Mouse (Mus musculus) natural killer cell, adult 2 months (primary cell): Measurements from ENCODE around the gene Zfp365.

Experiments used
- DNase-seq, 2 experiments: peaks; one replicate each; pipeline ENCODE4 v3.0.0; 2022; ENCODE audit warnings: low spot score in 2 of 2

Gene Zfp365

DNA sequence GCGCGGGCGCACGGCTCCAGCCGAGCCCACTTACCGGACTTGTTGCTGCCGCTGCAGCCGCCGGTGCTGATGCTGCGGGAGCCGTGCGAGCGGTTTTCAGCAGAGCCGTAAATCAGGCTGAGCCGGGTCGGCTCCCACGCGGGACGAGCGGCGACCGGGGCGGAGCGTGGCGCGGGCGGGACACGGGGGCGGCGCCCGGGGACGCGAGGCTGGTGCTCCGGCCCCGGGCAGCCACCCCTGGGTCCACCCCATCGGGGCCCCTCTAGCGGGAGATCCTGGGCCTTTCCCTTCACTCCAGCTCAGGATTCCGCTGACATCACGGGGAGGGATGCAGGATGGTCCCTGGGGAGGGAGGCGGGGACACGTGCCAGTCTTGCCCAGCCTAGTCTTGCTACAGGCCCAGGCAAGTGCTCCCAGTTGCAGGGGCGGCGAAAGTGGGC is at the start of gene Zfp365:
Zfp365 (minus strand) TSS at position 326 of the 440 bp plus-strand sequence.
- DNase-seq, result peak; percentile 5 to 10

DNA sequence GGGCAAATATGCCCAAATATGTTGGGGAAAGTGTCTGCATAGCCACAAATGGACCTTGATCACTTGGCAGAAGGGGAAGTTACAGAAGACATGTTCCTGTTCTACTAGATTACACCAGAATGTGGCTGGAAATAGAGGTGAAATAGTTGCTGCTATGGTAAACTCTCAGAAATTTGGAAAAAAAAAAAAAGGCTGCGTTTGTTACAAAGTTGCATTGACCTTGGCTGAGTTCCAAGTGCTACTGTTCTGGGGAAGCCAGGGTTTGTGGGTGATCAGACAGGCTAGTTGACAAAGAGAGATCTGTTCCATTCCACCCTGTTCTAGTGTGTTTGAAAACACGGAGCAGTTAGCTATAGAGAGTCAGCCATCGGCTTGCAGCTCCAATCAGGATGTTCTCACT is 47.5 kb upstream of the Zfp365 start:
- no peak for DNase-seq

DNA sequence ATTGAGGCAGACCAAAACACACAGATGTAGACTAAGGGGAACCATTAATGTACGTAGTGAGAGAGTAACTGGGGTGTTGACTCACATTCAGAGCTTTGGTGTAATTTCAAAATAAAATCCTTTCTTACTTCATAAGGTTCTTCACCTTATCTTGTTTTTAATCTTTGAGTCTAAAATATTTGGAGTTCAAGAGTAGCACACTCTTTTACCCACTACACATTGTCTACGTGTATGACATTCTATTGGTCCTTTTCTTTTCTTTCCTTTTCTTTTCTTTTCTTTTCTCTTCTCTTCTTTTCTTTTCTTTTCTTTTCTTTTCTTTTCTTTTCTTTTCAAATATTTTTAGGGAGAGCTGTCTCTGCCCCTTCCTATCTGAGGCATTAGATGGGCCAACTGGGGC is 43.5 kb upstream of the Zfp365 start:
- no peak for DNase-seq

DNA sequence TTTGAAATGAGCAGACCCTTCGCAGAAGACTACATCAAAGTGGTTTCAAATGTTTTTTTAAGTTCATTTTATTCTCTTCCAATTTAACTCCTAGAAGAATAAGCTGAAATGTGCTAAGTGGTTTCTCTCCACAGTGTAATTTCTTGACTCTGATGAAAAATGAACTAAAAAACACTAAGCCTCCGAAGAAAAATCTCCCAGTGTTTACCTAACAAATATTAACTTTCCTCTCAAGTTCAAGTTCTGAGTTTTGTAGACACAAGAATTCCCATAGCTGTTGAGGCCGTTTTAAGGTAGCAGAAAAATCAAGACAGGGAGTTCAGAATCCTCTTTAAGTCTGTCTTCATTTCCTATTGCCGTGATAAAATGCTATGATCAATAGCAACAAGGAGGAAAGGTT is 39.2 kb upstream of the Zfp365 start:
- DNase-seq, result no peak

DNA sequence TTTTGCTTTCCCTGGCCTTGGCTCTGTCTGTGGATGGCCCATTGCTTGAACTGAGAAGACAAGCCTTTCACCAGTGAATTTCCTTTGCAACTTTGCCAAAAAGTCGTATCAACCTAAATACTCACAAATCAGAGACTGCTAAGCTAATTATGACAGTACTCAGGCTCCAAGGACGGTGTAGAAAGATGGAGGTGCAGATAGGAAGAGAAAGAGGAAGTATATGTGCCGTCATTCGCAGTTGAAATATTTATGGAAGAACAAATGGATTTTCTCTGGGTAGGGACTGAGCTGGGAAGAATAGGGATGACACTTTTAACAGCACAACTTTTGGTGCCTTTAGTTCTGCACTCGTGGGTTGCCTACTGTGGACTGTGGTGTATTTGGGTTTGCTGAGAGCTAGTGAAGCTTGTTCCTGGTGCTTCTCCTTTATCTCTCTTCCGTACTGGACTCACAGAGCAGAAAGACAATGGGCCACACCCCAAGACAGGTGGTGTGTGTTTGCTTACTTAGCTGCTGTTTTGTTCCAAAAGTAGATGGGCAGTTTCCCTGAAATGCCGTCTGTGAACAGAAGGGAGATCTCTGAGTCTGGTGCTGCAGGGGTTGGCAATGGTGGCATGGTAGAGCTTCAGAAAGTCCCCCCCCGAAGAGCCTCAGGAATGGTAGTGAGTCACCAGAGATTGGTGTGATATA is 37.7 kb upstream of the Zfp365 start:
- DNase-seq, result peak in 1 of 2 experiments; percentile 3

DNA sequence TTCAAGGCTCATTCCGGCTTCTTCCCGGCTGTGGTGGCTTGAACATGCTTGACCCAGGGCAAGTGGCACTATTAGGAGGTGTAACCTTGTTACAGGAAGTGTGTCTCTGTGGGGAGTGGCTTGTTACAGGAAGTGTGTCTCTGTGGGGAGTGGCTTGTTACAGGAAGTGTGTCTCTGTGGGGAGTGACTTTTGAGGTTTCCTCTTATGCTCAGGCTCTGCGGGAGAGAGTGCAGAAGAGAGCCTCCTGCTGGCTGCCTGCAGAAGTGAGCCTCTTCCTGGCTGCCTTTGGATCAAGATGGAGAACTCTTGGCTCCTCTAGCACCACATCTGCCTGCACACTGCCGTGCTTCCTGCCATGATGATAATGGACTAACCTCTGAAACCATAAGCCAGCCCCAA is 31.1 kb upstream of the Zfp365 start:
- DNase-seq, result peak; percentile 1 to 7

DNA sequence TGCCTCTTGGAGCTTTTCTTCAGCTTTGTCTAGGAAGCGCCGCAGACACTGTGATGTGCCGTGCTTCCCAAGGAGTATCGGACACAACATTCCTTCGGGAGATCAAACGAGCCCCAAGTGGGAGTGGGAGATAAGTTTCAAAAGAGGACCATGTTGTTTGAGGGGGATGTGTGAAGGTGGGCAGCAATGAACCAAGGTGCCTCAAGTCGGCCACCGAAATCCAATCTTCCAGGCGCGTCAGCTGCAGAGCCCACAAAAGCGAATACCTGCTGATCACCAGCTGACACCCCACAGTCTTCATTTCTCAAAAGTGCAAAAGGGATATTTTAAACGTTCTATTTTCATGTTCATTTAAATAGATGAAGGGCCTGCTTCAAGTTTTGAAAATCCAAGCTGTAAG is 27.1 kb upstream of the Zfp365 start:
- DNase-seq, result no peak

DNA sequence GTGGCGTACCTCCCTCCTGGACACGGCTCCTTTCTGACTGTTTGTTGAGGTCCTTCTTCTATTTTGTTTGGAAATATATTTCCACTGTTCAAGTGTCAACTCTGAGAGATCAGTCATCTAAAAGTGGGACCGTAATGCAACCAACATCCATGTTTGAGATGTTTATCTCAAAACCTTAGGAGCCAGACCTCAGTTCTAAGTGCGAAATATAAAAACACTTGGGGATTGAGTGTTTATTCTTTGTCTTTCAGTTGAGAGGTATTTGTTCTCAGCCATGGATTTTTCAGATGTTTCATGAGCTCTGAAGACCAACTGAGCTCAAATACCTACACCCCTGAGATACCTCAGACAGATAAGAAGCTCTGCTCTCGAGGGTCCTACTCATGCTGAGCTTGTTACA is 25.3 kb upstream of the Zfp365 start:
- DNase-seq, result no peak

DNA sequence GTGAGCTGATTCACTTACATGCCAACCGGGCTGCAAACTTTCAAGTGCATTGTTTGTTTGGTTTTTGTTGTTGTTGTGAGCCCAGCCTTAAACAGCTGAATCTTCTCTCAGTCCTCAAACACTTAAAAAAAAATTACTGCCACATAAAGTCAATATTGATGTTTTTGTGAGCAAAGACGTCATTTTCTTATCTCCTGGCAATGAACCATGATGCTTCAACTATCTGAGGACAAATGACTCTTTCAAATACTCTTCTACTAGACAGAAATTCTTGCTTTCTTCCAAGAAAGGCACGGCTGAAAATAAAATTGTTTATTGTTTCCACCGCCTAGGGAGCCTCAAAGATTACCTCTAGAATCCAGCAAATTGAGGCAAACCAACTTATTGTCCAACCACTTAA is 24.5 kb upstream of the Zfp365 start:
- DNase-seq, result no peak

DNA sequence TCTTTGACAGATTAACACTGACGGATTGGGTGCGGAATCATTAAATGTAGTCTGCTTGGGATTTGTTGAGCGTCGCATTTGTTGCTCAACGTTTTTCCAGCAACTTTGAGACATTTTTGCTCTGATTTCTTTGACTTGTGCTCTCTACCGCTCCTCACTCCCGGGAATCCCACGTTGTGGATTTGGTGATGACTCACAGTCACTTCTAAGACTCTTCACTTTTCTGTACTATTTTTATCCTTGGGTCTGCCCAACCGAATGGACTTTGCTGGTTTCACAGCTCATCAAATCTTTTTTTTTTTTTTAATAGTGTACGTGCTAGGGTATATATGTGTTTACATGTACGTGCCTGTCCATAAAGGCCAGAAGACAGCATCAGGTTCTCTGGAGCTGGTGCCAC is 20.3 kb upstream of the Zfp365 start:
- DNase-seq, result no peak

DNA sequence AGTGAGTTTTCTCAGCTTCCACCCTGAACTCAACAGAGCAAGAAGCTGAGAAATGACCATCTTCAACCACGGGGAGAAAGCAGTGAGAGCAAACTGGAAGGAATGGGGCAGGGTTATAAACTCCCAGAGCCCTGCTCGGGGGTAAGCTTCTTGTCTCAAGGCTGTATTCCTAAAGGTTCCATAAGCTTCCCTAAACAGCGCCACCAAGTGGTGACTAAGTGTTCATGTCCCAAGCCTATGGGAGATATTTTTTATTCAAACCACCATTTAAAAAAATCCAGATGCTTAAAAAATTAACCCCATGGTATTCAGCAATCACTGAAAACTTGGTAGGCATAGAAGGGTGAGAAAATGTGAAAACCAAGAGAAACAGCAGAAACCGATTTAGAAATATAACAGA is 18.9 kb upstream of the Zfp365 start:
- DNase-seq, result no peak

DNA sequence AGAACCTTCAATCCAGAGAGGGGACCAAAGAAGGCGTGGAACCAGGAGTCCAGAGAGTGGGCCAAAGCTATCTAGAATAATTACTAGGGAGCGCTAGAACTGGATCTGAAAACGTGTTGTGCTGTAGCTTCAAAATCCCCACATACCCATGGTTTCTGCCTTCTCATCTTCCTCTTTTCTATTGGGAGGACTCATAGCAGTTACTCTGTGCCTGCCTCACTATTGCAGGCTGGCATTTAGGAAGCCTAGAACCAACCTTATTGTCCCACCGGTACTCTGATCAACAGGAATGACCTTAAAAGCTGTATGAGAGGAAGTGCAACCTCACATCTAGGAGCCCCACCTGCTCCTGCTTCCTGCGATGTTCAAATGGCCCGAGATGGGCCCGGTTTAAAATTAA is 16.1 kb upstream of the Zfp365 start:
- DNase-seq, result no peak

DNA sequence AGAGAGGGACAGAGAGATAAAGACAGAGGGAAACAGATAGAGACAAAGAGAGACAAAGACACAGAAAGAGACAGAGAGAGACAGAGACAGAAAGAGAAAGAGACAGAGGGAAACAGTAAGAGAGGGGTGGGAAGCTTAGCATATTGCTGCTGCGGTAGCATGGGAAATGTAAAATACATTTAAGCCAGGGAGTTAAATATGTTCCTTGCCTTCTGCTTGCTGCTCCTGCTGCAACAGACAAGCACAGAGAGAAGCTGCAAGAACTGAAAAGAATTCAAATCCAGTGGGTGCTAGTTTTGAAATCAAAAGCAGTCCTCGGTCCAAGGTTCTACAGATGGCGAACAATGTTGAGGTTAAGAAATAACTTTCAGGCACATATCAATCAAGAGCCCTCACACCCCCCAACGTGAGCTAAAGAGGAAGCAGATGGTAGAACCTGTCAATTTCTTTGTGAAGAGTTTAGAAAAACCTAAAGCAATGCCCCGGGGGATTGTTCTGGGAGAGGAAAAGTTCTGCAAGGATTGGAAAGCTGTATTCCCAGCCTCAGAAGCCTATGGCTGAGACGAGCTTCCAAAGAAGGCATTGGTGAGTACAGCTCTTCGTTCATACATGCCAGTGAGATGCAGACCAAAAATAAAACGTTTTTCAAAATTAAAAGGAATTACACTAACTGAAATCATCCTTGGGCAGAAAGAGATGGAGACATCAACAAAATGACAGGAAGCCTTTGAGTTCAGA is 15.4 kb upstream of the Zfp365 start:
- DNase-seq, result no peak

DNA sequence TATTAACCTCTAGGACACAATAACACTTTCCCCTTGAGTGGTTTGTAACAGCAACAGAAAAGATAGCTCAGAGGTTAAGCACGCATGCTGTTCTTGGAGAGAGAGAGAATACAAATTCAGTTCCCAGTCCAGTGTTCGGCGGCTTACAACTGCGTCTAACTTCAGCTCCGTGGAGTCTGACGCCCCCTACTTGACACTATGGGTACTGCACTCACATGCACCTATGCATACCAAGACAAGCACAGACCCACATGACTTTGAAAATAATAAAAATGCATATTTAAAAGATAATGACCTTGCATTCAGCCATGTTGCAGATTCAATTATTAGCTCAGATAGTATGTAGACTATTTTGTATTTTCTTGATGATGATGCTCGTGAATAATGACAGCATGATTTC is 11.6 kb upstream of the Zfp365 start:
- peak in 1 of 2 experiments; percentile 17 for DNase-seq

DNA sequence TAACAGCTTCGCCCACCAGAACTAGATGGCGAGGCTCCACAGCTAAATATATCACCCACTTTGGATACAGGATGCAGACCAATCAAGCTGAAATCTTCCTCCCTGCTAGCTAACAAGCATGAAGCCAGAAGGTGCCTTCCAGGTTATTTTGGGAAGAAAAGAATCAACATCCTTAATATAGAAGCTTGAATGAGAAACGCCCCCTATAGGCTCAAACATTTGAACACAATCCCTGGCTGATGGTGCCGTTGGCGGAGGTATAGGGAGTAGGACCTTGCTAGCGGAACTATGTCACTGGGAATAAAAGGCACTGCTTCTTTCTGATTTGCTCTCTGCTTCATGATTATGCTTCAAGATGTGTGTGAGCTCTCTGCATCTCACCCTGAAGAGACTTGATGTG is 9.3 kb upstream of the Zfp365 start:
- no peak for DNase-seq

DNA sequence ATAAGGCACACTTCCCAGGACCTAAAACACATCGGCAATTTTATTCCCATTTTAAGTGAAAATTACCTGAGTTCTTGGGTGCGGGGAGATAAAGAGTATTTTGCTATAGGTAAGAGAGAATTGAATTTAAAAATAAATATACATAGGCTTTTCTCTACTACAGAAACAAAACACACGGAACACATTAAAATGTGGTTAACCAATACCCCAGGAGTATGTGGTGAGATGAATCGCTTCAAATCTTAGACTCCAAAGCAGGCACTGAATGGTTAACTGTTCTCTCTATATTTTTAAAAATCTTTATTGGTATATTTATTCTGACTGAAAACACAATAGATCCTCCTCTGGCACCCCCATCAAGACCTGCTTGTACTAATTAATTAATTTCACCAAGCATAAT is 7.2 kb upstream of the Zfp365 start:
- no peak for DNase-seq

DNA sequence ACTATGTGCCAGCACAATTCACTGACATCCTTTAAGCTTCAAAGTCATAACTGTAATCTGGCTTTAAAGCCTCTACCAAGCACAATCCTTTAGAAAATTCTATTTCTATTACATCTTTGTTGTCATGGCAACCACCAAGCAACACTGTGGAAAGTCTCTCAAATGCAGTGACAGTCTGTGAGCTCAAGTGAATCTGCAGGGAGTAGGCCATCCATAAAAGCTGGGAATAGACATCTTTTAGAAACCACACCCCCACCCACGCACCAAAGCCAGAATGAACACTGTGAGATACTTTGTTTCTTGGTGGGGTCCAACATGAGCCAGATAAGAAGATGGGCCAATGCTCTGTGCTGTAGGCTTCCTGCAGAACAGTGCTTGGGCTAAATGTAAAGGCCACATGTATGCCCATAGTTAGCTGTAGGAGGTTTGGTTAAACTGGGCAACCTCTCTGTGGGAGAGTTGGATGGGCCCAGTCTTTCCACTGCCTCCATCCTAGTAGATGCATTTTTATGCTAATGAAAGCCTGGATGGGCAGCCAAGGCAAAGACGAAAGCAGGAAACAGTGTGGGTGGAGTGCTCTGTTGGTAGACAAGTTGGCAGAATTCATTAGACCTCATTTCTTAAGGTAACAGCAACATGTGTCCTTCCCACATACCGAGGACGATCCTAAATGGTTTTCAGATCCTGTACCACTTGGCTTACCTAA is 5.9 kb upstream of the Zfp365 start:
- no peak for DNase-seq

DNA sequence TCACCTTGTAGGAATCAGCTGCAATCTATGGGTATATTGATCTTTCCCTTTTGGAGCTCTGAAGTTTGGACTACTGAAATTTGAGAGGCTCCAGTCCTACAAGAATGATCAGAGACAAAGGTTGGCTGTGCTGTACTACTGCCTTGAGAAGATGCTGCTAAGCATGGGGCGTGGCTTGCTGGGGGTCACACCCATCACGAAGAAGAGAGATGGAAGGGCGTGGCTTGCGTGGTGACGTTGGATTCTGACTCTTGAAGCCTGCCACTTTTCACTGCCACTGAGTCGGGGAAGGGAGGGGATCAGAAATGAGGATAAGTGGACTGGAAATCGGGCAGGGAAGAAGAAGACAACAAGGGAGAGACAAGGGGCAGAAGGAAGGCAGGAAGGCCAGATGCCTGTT is 4.9 kb upstream of the Zfp365 start:
- DNase-seq, result no peak

DNA sequence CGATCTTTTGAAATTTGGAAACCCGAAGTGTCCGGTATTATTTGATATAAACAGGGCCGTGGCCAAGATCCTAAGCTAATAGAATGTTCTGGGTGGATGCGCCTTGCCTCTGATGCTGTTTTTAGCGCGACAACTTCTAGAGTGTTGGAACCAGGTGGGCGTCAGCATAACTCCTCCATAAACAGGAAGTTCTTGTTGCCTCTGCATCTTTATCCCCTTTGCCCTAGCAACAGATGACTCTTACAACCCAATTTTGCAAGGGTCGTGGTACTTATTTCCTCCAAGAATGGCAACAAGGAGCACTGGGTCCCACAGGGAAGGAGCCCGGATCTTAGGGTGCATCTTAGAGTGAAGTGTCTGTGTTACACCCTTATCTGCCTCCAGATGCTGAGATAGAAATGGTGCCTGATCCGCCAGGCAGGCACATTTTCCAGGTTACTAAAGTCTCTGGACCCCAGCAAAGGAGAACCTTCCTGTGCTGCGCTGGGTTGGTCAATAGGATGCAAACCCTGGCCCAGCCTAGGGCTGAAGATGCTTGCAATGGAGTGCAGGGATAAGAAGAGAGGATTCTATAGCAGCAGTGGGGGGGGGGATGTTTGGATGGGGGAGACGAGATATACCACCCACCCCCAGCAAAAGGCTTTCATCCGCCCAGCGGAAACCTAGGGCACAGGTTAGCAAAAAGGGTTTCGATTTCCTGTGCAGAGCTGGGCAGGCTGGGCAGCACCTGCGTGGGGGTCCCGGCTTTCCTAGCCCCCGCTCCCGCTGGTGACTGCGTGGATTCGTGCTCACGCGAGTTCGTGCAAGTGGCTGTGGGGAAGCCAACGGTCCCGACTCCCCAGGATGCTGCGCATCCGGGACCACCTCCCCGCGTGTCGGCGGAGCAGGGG is 770 bp downstream of the Zfp365 start:
- DNase-seq, result peak in 1 of 2 experiments; percentile 13

DNA sequence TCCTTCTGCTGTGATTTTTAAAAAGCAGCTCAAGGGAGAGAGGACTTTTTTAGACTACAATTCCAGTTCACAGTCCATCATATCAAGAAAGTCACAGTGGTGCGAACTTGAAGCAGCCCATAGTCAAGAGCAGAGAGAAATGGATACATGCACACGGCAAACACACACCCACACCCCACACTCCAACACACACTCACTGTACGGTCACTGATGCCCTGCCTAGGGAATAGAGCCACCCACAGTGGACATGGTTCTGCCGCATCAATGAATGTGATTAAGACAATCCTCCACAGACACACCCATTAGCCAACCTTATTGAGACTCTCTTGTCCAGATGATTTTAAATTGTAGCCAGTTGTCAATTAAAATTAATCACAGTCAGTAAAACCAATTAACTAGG is 4.5 kb downstream of the Zfp365 start:
- no peak for DNase-seq

DNA sequence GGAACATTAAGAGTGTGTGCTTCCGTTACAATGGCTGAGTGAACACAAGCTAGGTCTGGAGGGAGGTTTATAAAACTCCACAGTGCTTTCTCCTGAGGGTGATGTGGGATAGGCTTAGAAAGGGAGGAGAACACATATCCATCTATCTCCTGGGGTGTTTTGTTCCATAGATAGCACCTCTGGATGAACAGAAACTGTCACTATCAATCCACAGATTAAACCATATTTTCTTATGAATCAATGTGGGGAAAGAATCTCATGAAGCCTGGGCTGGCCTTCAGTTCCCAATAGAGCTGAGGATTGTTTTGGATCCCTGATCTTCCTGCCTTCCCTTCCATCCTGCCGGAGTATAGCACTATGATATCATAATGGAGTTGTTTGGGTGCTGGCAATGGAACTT is 5.5 kb downstream of the Zfp365 start:
- no peak for DNase-seq

DNA sequence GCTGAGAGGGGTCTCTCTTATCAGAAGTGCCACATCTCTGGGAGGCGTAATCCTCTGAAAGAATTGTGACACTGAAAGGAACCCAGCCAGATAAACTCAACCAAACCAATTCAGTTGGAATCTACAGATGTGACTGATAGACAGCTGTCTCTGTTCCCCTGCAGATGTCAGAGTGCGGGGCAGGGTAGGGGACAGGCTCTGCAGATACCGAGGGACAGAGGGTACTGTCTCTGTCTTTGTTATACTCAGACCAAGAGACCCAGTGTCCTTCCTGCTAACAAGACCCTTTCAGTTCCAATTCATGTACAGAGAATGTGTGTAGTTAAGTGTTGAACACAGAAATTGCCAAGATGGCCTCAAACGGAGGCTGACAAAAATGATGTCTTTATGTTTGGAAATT is 6.4 kb downstream of the Zfp365 start:
- DNase-seq, result no peak
